Mouse (Mus musculus) spleen, postnatal 10 days (tissue): ENCODE measurements at regions not wholly inside any gene's neighbourhood (a gene's known extent, or its start where the extent isn't known, plus 50 kb on each side); places are given as distances from the start of the nearest gene placed in this dataset.

Experiments used
- DNase-seq, 2 experiments: peaks; one replicate each; pipeline ENCODE4 v3.0.0; 2021 to 2022; ENCODE audit warnings: low spot score in 2 of 2

DNA sequence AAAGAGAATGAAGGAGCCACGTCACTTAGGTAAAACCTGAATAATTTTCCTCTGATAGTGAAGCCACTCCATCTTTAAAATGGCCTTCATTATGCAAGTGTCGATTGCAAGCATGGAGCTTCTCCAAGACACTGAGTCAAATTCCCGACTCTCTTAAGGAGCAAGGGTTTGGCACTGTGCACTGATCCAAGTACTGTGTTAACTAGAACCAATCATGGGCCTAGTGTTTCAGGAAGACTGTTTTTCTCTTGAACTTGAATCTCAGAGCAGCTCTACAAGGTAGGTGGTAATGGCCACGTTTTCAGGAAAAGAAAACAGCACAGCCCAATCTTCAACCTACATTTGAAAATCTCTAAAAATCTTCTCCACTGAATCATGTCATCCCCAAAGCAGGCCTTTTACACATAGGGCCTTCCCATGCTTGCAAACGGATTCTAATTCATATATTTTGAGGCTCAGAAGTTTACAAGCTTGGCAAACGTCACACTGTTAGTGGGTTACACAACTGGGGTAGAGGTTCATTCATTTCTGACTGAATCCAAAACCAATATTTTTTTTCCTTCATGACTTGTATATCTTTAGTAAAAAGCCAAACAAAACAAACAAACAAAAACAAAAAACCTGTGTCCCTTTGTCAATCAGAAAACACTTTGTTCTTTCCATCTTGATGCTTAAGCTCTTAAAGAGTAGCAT lies 342.2 kb upstream of the Zfp462 start:
- no peak for DNase-seq

DNA sequence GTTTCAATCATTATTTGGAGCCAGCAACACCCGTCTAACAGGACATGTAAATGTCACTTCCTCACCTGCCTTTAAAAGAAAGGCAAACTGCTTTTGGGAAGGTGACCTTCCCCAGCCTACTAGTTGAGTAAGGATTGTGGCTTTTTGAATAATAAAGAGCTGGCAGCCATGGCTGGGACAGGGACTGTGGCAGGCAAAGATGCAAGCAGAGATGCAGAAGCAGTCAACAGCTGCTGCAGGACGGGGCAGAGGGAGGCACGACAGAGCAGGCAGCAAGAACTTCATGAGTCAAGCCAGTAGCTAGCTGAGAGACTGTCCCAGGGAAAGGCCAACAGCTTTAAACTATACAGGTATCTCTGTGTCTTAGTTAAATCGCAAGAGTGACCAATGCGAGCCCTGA lies 334.7 kb upstream of the Zfp462 start:
- DNase-seq, result no peak

DNA sequence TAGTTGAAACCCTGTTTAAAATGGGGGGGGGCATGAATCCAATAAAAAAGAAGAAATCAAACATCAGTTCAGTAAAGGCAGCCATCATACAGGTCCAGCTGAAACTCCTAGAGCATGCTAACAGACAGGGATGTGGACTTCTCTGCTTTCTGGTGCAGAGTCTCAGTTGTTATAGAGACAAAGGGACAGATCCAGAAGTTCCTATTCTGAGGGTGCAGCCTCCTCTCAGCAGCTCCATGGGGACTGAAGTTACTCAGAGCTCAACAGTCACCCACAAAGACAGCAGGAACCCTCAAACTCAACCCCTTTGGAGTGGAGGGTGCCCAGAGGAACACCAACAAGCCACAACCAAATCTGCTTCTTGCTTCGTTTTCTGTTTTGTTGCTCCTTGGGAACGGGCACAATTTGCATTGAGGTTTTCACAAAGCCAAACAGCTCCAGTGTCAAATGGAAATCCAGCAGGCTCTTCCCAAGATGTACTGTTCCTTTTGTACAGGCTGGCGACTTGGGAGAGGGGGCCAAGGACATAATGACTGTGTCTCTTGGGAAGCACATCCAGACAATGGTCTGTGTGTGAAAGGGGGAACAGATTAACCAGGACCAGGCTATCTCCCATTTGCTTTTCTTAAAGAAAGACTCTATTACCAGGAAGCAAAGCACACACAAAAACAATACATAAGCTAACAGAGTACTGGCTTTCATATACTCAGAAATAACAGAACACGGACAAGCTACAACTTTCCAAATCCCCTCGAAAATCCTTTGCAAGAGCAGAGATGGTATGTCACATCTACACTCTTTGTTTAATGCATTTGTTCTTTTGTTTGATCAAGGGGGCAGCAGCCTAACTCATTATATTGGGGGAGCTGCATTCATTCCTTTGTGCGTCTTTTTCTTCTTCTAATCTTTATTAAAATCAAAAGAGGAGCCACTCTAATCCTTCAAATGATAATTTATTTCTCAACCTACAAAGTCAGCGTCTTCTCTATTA lies 332.6 kb upstream of the Zfp462 start:
- no peak for DNase-seq

DNA sequence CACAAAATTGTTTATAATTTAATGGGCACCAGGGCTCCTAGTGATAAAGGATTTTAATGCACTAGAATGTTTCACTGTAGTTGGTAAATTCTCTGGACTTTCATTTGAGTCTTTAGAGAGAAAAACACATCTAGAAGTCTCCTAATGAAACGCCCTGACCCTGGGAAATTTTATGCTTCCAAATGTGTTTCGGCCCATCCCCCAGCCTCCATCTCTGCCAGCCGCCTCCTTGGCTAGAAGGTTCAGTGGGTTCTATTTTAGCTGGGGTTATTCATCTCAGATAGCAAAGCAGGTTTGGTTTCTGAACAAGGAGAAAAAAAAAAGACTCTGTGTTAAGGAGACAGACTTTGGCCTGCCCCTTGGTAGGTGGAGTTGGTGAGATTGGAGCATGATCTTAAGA lies 331.8 kb upstream of the Zfp462 start:
- no peak for DNase-seq

DNA sequence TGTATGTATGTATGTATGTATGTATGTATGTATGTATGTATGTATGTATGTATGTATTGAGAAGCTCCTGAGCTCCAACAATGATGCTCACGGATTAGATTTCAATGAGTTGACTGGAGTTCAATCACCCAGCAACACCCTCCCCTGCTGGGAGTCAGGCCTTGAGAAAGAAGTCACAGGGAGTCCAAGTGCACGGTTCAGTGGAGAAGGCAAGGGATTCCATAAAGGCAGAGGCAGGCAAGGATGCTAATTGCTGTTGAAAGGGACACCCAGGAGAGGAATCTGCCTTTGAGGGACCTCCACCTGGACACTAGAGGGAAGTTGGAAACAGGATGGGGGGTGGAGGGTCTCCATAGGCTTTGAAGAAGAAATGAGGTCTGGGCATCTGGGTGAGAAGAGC lies 331.2 kb upstream of the Zfp462 start:
- DNase-seq, result no peak

DNA sequence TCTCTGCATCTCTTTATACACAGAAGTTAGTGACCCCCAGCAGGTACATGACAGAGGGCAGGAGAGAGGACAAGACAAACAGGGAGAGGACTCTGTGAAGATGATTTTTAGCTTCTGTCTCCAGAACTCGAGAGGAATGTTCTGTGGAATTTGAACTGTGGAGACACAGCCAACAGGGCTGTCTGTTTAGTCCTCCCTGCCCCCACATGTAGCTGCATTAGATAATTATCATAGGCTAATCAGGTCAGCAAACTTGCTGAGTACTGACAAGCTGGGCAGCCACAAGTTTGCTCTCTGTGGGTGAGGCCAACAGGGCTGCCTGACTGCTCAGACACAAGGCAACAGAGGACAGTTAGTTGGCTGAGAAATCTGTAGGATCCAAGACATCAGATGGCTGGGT lies 329.0 kb upstream of the Zfp462 start:
- DNase-seq, result no peak

DNA sequence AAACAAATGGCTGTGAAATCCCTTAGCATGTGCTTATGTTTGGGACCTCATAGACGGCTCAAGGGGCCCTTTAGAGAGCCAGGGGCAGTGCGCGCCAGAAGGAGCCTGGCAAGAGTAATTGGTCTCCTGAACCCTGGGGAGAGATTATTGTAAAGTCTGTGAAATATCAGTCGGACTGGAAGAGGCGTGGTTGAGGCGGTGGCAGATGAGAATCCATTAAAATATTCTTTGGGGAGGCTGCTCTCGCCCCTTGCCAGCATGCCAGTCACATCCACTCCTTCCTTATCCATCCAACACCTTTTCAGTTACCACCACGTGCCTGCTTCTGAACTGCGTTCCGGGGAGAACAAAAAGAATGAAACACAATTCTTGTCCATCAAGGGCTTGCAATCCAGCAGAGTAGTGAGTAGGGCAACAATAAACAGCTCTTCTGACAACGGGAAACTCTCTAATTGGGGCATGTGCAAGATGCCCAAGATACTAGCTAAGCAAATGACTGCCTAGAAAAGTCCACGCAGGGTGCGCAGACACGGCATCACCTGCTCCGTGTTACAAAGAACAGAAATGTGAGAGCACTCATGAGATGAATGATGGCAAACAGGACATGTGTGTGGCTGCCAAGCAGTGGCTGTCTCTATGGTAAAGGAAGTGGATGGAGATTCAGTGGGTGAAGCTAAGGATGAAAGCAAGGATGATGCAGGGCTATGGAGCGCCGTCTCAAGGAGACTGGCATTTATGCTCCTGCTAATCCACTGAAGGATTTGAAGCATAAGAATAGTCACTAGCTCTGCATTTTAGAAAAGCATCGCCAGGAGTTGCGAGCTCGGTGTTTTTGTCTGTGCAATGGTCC lies 320.6 kb upstream of the Zfp462 start:
- no peak for DNase-seq

DNA sequence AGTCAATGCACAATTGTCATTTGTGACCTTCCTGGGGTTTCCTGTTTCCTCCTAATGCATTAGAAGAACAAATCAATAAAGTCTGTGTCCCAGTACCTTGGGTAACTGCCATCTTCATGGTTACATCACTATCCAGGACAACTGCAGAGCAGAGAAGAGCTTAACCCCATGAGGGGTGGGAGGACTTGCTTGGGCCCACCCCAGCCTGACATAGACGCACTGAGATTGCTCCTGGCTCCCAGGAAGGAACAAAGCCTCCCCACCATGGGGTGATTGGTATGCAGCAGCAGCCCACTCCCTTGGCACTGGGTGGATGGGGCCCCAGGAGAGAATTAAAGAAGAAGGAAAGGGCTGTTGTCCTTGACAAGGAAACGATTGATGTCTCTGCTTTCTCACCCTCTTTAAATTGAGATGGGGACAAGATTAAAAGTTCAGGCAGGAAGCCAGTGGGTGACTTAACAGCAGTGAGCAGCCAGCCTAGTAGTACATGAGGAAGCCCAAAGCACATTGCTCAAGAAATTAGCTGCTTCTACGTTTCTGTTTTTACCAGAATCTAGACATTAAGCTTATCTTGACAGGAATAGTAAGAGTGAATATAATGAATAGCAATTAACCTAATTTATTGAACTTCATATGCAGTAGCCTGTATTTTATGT lies 307.7 kb upstream of the Zfp462 start:
- no peak for DNase-seq

DNA sequence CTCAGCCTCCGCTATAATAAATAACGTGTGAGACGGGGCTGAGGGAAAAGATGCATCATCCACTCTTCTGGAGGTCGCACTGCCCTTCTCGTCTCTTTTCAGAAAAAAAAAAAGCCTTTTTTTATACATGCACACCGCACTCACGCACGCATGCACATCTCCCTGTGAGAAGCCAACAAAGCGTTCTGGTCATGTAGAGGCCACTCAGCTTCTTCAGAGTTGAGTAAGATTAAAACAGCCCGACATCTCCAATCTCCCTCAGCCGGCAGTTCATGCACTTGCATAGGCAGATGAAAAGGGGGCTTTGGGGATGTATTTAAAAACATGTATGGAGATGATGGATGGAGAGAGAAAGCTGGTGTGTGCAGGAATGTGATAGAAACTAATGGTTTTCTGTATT lies 298.8 kb upstream of the Zfp462 start:
- no peak for DNase-seq

DNA sequence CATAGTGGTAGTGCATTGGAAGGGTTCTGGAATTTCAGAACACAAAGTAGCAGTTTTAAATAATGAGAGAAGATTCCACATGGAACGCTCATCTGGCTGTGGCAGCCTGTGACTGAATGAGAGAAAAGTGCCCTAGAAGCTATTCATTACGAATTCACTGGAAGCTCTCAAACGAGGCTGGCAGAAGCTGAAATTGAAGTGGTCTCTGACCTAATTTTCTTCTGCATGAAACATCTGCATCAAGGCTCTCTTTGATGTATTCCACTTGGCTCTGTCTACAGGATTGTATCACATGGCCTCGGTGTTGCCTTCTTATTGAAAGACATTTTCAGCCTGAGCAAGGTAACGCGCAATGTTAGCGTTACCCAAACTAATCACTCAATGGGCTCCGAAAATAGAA lies 298.4 kb upstream of the Zfp462 start:
- no peak for DNase-seq

DNA sequence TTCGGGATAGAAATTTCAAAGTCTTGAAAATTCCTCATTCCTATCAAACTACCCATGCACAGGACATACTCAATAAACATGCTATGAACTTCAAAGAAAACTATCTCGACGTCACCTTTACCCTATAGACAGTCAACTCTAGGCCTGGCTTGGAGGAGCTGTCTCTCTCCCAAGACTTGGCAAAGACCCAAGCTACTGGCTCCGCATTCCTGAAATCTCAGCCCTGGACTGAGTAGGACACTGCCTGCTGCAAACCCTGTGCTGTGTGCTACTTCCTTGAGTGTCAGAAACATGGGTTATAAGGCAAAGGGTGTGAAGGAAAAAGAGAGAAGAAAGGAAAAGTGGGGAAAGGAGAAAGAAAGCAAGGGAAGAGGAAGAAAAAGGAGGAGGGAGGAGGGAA lies 296.6 kb upstream of the Zfp462 start:
- no peak for DNase-seq

DNA sequence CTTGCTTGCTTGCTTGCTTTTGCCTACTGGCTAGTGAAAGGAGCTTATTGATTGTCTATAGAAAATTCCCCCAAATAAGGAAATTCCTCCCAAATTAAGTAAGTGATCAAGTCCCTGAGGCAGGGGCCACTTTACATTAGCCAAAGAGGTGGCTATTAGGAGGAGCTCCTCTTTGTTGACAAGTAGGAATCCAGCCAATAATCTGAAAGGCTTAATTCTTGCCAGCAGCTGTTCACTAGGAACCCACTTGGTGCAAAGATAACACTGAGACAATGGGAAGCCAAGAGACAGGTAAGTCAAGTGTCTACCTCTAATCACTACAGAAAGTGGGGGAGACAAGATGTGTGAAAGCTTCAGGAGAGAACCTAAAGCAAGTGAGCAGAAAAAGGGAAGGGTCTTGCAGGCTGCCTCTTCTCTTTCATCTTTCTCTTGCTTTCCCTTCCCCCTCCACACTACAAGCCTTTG lies 293.2 kb upstream of the Zfp462 start:
- DNase-seq, result no peak

DNA sequence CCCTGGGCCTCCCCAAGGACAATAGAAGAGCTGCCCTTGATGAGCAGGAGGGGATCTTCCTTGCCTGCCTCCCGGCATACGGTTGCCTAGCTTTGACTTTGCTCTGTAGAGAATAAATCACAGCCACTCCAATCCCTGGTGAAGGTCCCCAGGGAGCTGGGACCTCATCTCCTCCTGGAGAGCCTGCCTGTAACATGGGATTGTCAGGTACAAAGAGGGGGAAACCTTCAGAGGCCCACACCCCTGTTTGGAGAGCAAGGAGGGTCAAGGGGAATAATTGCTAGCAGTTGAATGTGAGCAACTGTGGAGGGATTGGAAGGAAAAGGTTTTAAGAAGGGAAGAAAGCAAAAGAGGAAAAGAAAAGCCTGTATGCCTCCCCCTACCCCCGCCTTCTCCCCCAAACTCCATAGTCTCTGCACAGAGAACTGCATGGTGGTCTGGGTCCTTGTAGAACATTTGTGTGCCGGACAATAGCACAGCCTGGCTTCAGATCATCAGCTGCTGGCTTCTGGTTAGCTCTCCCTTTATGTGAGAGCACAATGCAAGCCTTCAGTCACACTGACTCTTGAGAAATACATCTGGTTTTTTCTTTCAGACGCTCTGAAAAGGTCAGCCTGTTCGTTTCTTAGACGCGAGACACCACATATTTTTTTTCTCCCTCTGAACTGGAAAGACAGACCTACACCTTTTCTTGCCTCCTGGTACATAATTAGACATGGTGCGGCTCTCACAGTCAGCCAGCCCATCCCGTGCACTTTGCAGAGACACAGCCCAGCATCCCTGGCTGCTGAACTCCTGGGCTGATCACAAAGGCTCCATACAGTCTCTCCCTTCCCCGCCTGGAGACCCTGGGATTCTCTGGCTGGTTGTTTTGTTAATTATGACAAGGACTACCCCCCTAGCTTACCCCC lies 292.5 kb upstream of the Zfp462 start:
- DNase-seq, result no peak

DNA sequence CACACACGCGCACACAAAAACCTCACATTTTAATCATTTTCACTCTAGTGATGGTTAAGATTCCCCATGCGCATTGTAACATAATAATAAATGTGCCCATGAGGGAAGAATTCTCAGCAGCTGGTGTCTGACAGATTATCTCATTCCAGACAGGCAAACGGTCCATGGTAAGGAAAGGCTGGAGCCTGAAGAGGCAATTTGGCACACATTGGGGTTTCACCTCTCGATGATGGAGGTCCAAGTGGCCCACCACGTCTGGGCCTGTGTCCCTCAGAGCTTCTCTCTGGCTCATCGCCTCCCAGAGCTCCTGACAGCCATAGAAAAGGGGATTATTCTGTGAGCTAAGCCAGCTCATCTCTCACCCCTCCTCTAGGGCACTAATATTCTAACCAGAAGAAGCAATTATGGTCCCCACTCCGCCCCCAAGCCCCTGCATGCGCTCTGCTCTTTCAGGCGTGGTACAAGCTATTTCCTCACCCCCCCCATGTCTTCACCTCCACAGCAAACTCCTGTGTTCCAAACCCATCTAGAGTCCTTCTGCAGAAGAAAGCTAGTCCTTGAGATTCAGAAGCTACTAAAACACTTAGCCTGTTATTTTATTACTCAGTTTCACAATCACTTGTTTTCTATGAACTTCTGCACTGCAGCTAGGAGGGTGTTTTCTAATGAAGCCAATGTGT lies 291.6 kb upstream of the Zfp462 start:
- no peak for DNase-seq
